17 mouse cellular contexts compared by ENCODE assay signal in genomic region chr15:98622199-98622598, GRCm38 (mm10). TPM values are rescaled to one million over a fixed set of nuclear protein-coding genes. Genes with fewer than 3 reads are reported as not detected.
DNase-seq lines count a peak whose midpoint lies in the region; ATAC-seq lines count a peak whose summit lies in the region.
"Had no signal": no experiment of that assay in that cellular context is flagged by ENCODE, and none has a peak within 500 bp of the region (broad histone marks: within the 10 kb centered on the region; RNA-seq: fewer than 3 reads in every experiment).

No protein-coding gene starts in this region.

- peaks cover 26% of the 10 kb centered on the region; the same call in 1 of the 2 replicates for H3K27me3 ChIP-seq in heart, embryonic 12.5 days (replicated peaks)
- H3K27me3 ChIP-seq in heart, embryonic 11.5 days (ENCODE audit: control insufficient read depth, insufficient read depth, low read length): no peaks in the 10 kb centered on the region; the same call in 1 of the 2 replicates
- 0 out of 2 replicates have a peak, but pooled peaks cover 3% of the 10 kb centered on the region for H3K27me3 ChIP-seq in midbrain, embryonic 13.5 days
- peaks cover 45% of the 10 kb centered on the region for H3K27me3 ChIP-seq in midbrain, embryonic 10.5 days (ENCODE audit: low read depth, poor library complexity, severe bottlenecking)
- peaks cover 20% of the 10 kb centered on the region for H3K27me3 ChIP-seq in hindbrain, embryonic 10.5 days (ENCODE audit: insufficient read depth, poor library complexity, severe bottlenecking)
- H3K27me3 ChIP-seq: Patski had no signal

- H3K4me3 ChIP-seq in heart, embryonic 12.5 days: 0 out of 2 replicates have a peak overlapping the region, but pooled peaks have one; percentile 2
- H3K4me3 ChIP-seq in heart, embryonic 11.5 days (ENCODE audit: low read depth, low read length): no peak overlapping the region
- no peak overlapping the region for H3K4me3 ChIP-seq in midbrain, embryonic 13.5 days (replicated peaks)
- no peak overlapping the region for H3K4me3 ChIP-seq in midbrain, embryonic 10.5 days
- no peak overlapping the region for H3K4me3 ChIP-seq in hindbrain, embryonic 10.5 days

- no peaks in the 10 kb centered on the region for H3K36me3 ChIP-seq in heart, embryonic 12.5 days
- H3K36me3 ChIP-seq in heart, embryonic 11.5 days (ENCODE audit: control insufficient read depth, insufficient read depth, low read length): no peaks in the 10 kb centered on the region
- no peaks in the 10 kb centered on the region for H3K36me3 ChIP-seq in midbrain, embryonic 13.5 days
- H3K36me3 ChIP-seq in midbrain, embryonic 10.5 days: no peaks in the 10 kb centered on the region
- H3K36me3 ChIP-seq in hindbrain, embryonic 10.5 days: no peaks in the 10 kb centered on the region

- H3K9ac ChIP-seq in heart, embryonic 12.5 days: no peak overlapping the region
- no peak overlapping the region for H3K9ac ChIP-seq in heart, embryonic 11.5 days (ENCODE audit: low read depth, low read length)
- H3K9ac ChIP-seq in midbrain, embryonic 13.5 days (replicated peaks): 0 out of 2 replicates have a peak overlapping the region, but pooled peaks have one; percentile 8

- H3K4me2 ChIP-seq in heart, embryonic 12.5 days: no peak overlapping the region
- no peak overlapping the region for H3K4me2 ChIP-seq in heart, embryonic 11.5 days
- no peak overlapping the region for H3K4me2 ChIP-seq in midbrain, embryonic 13.5 days (replicated peaks)

- peaks cover 15% of the 10 kb centered on the region for H3K4me1 ChIP-seq in heart, embryonic 12.5 days (replicated peaks)
- H3K4me1 ChIP-seq in heart, embryonic 11.5 days (ENCODE audit: control insufficient read depth, insufficient read depth, low read length): no peaks in the 10 kb centered on the region
- peaks cover 13% of the 10 kb centered on the region for H3K4me1 ChIP-seq in midbrain, embryonic 13.5 days (replicated peaks)
- H3K4me1 ChIP-seq in midbrain, embryonic 10.5 days: peaks cover 27% of the 10 kb centered on the region
- H3K4me1 ChIP-seq in hindbrain, embryonic 10.5 days (replicated peaks): peaks cover 23% of the 10 kb centered on the region

- no peak overlapping the region for H3K27ac ChIP-seq in heart, embryonic 12.5 days (ENCODE audit: poor library complexity, severe bottlenecking)
- no peak overlapping the region for H3K27ac ChIP-seq in heart, embryonic 11.5 days (ENCODE audit: low read depth, low read length)
- no peak overlapping the region for H3K27ac ChIP-seq in midbrain, embryonic 13.5 days
- H3K27ac ChIP-seq in midbrain, embryonic 10.5 days (replicated peaks): no peak overlapping the region
- no peak overlapping the region for H3K27ac ChIP-seq in hindbrain, embryonic 10.5 days

- DNase-seq in midbrain, embryonic 10.5 days (ENCODE audit: low spot score): no peak
- DNase-seq in kidney, postnatal 14 days: peak; percentile 59
- peak; percentile 31 for DNase-seq in thymus, postnatal 25 days
- no peak for DNase-seq in hindbrain, embryonic 10.5 days (ENCODE audit: low spot score)
- DNase-seq: adrenal gland, adult 2 months; cerebellum, adult 18-20 months; heart, postnatal 36 days; liver; lung, adult 2 months; right cerebral cortex, postnatal 14 days had no signal

- 8% methylated on average over 7 of the region's 7 CpGs for WGBS in heart, embryonic 12.5 days
- 8% methylated on average over 7 of the region's 7 CpGs for WGBS in heart, embryonic 11.5 days (ENCODE audit: insufficient replicate concordance)
- 7% methylated on average over 7 of the region's 7 CpGs for WGBS in midbrain, embryonic 13.5 days
- 8% methylated on average over 7 of the region's 7 CpGs for WGBS in midbrain, embryonic 10.5 days
- WGBS in hindbrain, embryonic 10.5 days: 3% methylated on average over 7 of the region's 7 CpGs

- ATAC-seq in heart, embryonic 12.5 days (ENCODE audit: insufficient number of reproducible peaks, low FRiP score): no peak
- no peak for ATAC-seq in heart, embryonic 11.5 days (replicated peaks; ENCODE audit: insufficient number of reproducible peaks, low FRiP score, low TSS enrichment)
- no peak for ATAC-seq in midbrain, embryonic 13.5 days
- ATAC-seq: Patski had no signal

- H3K9me3 ChIP-seq in heart, embryonic 12.5 days (replicated peaks): peaks cover 4% of the 10 kb centered on the region; the same call in 1 of the 2 replicates
- no peaks in the 10 kb centered on the region for H3K9me3 ChIP-seq in heart, embryonic 11.5 days (replicated peaks; ENCODE audit: control insufficient read depth, low read length)
- no peaks in the 10 kb centered on the region for H3K9me3 ChIP-seq in midbrain, embryonic 13.5 days
- no peaks in the 10 kb centered on the region for H3K9me3 ChIP-seq in midbrain, embryonic 10.5 days (replicated peaks)
- H3K9me3 ChIP-seq in hindbrain, embryonic 10.5 days: no peaks in the 10 kb centered on the region

RNA-seq across cellular contexts. Expression of gene Cacnb3, which starts 8.4 kb away (rescaled TPM):
- polyA plus RNA-seq in heart, embryonic 12.5 days (2016; fragmentation: Nextera tagmentation; extraction: Ambion mirVana): 9.5 and 10.3 TPM in 2 replicates
- 9.8 and 9.9 TPM in 2 replicates for polyA plus RNA-seq in heart, embryonic 11.5 days (2014; fragmentation: Nextera tagmentation; extraction: Ambion mirVana)
- polyA plus RNA-seq in midbrain, embryonic 13.5 days (2015; fragmentation: Nextera tagmentation; extraction: Ambion mirVana): 139 and 157 TPM in 2 replicates
- polyA plus RNA-seq in midbrain, embryonic 10.5 days (2016; fragmentation: Nextera tagmentation; extraction: Ambion mirVana): 36.1 and 50.9 TPM in 2 replicates
- 38.8 and 58.6 TPM in 2 replicates for polyA plus RNA-seq in hindbrain, embryonic 10.5 days (2016; fragmentation: Nextera tagmentation; extraction: Ambion mirVana)

RNA-seq across cellular contexts. Expression of gene Adcy6, which starts 12.3 kb away (rescaled TPM):
- 46.7 and 46.8 TPM in 2 replicates for polyA plus RNA-seq in heart, embryonic 12.5 days (2016; fragmentation: Nextera tagmentation; extraction: Ambion mirVana)
- polyA plus RNA-seq in heart, embryonic 11.5 days (2014; fragmentation: Nextera tagmentation; extraction: Ambion mirVana): 24.5 and 34.8 TPM in 2 replicates
- 10.6 and 13.0 TPM in 2 replicates for polyA plus RNA-seq in midbrain, embryonic 13.5 days (2015; fragmentation: Nextera tagmentation; extraction: Ambion mirVana)
- polyA plus RNA-seq in midbrain, embryonic 10.5 days (2016; fragmentation: Nextera tagmentation; extraction: Ambion mirVana): 11.8 and 12.1 TPM in 2 replicates
- polyA plus RNA-seq in hindbrain, embryonic 10.5 days (2016; fragmentation: Nextera tagmentation; extraction: Ambion mirVana): 11.6 and 12.0 TPM in 2 replicates

RNA-seq across cellular contexts. Expression of gene Ddx23, which starts 40.5 kb away (rescaled TPM):
- polyA plus RNA-seq in heart, embryonic 12.5 days (2016; fragmentation: Nextera tagmentation; extraction: Ambion mirVana): 15.0 and 16.4 TPM in 2 replicates
- polyA plus RNA-seq in heart, embryonic 11.5 days (2014; fragmentation: Nextera tagmentation; extraction: Ambion mirVana): 11.2 and 19.6 TPM in 2 replicates
- 28.6 and 29.5 TPM in 2 replicates for polyA plus RNA-seq in midbrain, embryonic 13.5 days (2015; fragmentation: Nextera tagmentation; extraction: Ambion mirVana)
- polyA plus RNA-seq in midbrain, embryonic 10.5 days (2016; fragmentation: Nextera tagmentation; extraction: Ambion mirVana): 27.2 and 30.8 TPM in 2 replicates
- polyA plus RNA-seq in hindbrain, embryonic 10.5 days (2016; fragmentation: Nextera tagmentation; extraction: Ambion mirVana): 22.8 and 23.8 TPM in 2 replicates

RNA-seq across cellular contexts. Expression of gene 4930415O20Rik, which starts 51.4 kb away (rescaled TPM):
- not detected in 2 replicates for polyA plus RNA-seq in heart, embryonic 12.5 days (2016; fragmentation: Nextera tagmentation; extraction: Ambion mirVana)
- 0.73 and 1.0 TPM in 2 replicates for polyA plus RNA-seq in heart, embryonic 11.5 days (2014; fragmentation: Nextera tagmentation; extraction: Ambion mirVana)
- 0.67 TPM in 1 of 2 replicates, not detected in the other for polyA plus RNA-seq in midbrain, embryonic 13.5 days (2015; fragmentation: Nextera tagmentation; extraction: Ambion mirVana)
- polyA plus RNA-seq in midbrain, embryonic 10.5 days (2016; fragmentation: Nextera tagmentation; extraction: Ambion mirVana): 0.43 TPM in 1 of 2 replicates, not detected in the other
- polyA plus RNA-seq in hindbrain, embryonic 10.5 days (2016; fragmentation: Nextera tagmentation; extraction: Ambion mirVana): not detected in 2 replicates
- polyA plus RNA-seq: brain, embryonic 14.5 days; cortical plate, adult 2 months; lung, adult 2 months; urinary bladder, adult 2 months had no signal

RNA-seq across cellular contexts. Expression of gene Ccnt1, which starts 51.5 kb away (rescaled TPM):
- polyA plus RNA-seq in heart, embryonic 12.5 days (2016; fragmentation: Nextera tagmentation; extraction: Ambion mirVana): 37.9 and 39.5 TPM in 2 replicates
- 38.1 and 42.3 TPM in 2 replicates for polyA plus RNA-seq in heart, embryonic 11.5 days (2014; fragmentation: Nextera tagmentation; extraction: Ambion mirVana)
- polyA plus RNA-seq in midbrain, embryonic 13.5 days (2015; fragmentation: Nextera tagmentation; extraction: Ambion mirVana): 72.7 and 75.1 TPM in 2 replicates
- polyA plus RNA-seq in midbrain, embryonic 10.5 days (2016; fragmentation: Nextera tagmentation; extraction: Ambion mirVana): 59.0 and 61.3 TPM in 2 replicates
- polyA plus RNA-seq in hindbrain, embryonic 10.5 days (2016; fragmentation: Nextera tagmentation; extraction: Ambion mirVana): 53.7 and 57.6 TPM in 2 replicates

Comparison
In these comparisons a context has a peak if more than half of its experiments do, and no peak if none do; other contexts are left out.
1. DNase-seq: peak in kidney, postnatal 14 days (single experiment) and thymus, postnatal 25 days (single experiment); none in midbrain, embryonic 10.5 days (single experiment) and hindbrain, embryonic 10.5 days (single experiment).